Mouse (Mus musculus): ENCODE measurements at regions not wholly inside any gene's neighbourhood (a gene's known extent, or its start where the extent isn't known, plus 50 kb on each side); places are given as distances from the start of the nearest gene placed in this dataset.

GRCm38 (mm10) chr12:73471966-73472365, 74.2 kb downstream of the Tmem30b start:
- Histone ChIP-seq H3K27me3 (ENCODE audit: control insufficient read depth, insufficient read depth, insufficient read length) (no peaks in the 10 kb centered on the region), H3K4me3 (ENCODE audit: insufficient read depth, poor library complexity, severe bottlenecking) (no peak overlapping the region), H3K79me3 (ENCODE audit: low read depth) (no peaks in the 10 kb centered on the region), H3K79me2 (ENCODE audit: control insufficient read depth, insufficient read depth) (no peaks in the 10 kb centered on the region), H3K36me3 (ENCODE audit: control insufficient read depth, insufficient read depth) (no peaks in the 10 kb centered on the region), H3ac (ENCODE audit: control insufficient read depth, insufficient read length, low read depth) (no peak overlapping the region)
- TF ChIP-seq MYOG (IDR thresholded peaks at IDR 0.05; ENCODE audit: control insufficient read depth, extremely low read depth, insufficient read length) (no peak), MAX (IDR thresholded peaks at IDR 0.05) (no peak), CEBPB (IDR thresholded peaks at IDR 0.05; ENCODE audit: low read depth) (no peak), MYOD1 (IDR thresholded peaks at IDR 0.05; ENCODE audit: control insufficient read depth, insufficient read length, low read depth) (no peak), CTCF (IDR thresholded peaks at IDR 0.05; ENCODE audit: control insufficient read depth, insufficient read depth, insufficient read length) (no peak), USF1 (IDR thresholded peaks at IDR 0.05; ENCODE audit: low read depth) (no peak), FOSL1 (IDR thresholded peaks at IDR 0.05; ENCODE audit: insufficient read depth, low read length, poor library complexity, severe bottlenecking) (no peak)

GRCm38 (mm10) chr12:73466484-73466883, 79.7 kb downstream of the Tmem30b start:
- TF ChIP-seq MYOG (IDR thresholded peaks at IDR 0.05; ENCODE audit: control insufficient read depth, extremely low read depth, insufficient read length) = no peak
- TF ChIP-seq USF1 (IDR thresholded peaks at IDR 0.05; ENCODE audit: low read depth) = no peak
- no peak for TF ChIP-seq CTCF (IDR thresholded peaks at IDR 0.05; ENCODE audit: control insufficient read depth, insufficient read depth, insufficient read length)
- TF ChIP-seq FOSL1 (IDR thresholded peaks at IDR 0.05; ENCODE audit: insufficient read depth, low read length, poor library complexity, severe bottlenecking) = no peak
- TF ChIP-seq CEBPB (IDR thresholded peaks at IDR 0.05; ENCODE audit: low read depth) = no peak
- no peak for TF ChIP-seq MAX (IDR thresholded peaks at IDR 0.05)
- TF ChIP-seq MYOD1 (IDR thresholded peaks at IDR 0.05; ENCODE audit: control insufficient read depth, insufficient read length, low read depth) = no peak
- Histone ChIP-seq H3K4me3 (ENCODE audit: insufficient read depth, poor library complexity, severe bottlenecking) (no peak overlapping the region), H3ac (ENCODE audit: control insufficient read depth, insufficient read length, low read depth) (no peak overlapping the region), H3K79me2 (ENCODE audit: control insufficient read depth, insufficient read depth) (no peaks in the 10 kb centered on the region), H3K27me3 (ENCODE audit: control insufficient read depth, insufficient read depth, insufficient read length) (no peaks in the 10 kb centered on the region), H3K36me3 (ENCODE audit: control insufficient read depth, insufficient read depth) (no peaks in the 10 kb centered on the region), H3K79me3 (ENCODE audit: low read depth) (no peaks in the 10 kb centered on the region)

- TF ChIP-seq FOSL1 (IDR thresholded peaks at IDR 0.05; ENCODE audit: insufficient read depth, low read length, poor library complexity, severe bottlenecking) (no peak), USF1 (IDR thresholded peaks at IDR 0.05; ENCODE audit: low read depth) (no peak), MYOD1 (IDR thresholded peaks at IDR 0.05; ENCODE audit: control insufficient read depth, insufficient read length, low read depth) (no peak), MYOG (IDR thresholded peaks at IDR 0.05; ENCODE audit: control insufficient read depth, extremely low read depth, insufficient read length) (no peak), CEBPB (IDR thresholded peaks at IDR 0.05; ENCODE audit: low read depth) (no peak), MAX (IDR thresholded peaks at IDR 0.05) (no peak), CTCF (IDR thresholded peaks at IDR 0.05; ENCODE audit: control insufficient read depth, insufficient read depth, insufficient read length) (no peak)
- Histone ChIP-seq H3K4me3 (ENCODE audit: insufficient read depth, poor library complexity, severe bottlenecking) (no peak overlapping the region), H3K79me2 (ENCODE audit: control insufficient read depth, insufficient read depth) (no peaks in the 10 kb centered on the region), H3K79me3 (ENCODE audit: low read depth) (no peaks in the 10 kb centered on the region), H3ac (ENCODE audit: control insufficient read depth, insufficient read length, low read depth) (no peak overlapping the region), H3K36me3 (ENCODE audit: control insufficient read depth, insufficient read depth) (no peaks in the 10 kb centered on the region), H3K27me3 (ENCODE audit: control insufficient read depth, insufficient read depth, insufficient read length) (no peaks in the 10 kb centered on the region)
These were observed 80.2 kb downstream of the Tmem30b start for GRCm38 (mm10) chr12:73465975-73466374.

- Histone ChIP-seq H3K79me3 (ENCODE audit: low read depth) (no peaks in the 10 kb centered on the region), H3ac (ENCODE audit: control insufficient read depth, insufficient read length, low read depth) (no peak overlapping the region), H3K79me2 (ENCODE audit: control insufficient read depth, insufficient read depth) (no peaks in the 10 kb centered on the region), H3K4me3 (ENCODE audit: insufficient read depth, poor library complexity, severe bottlenecking) (no peak overlapping the region), H3K36me3 (ENCODE audit: control insufficient read depth, insufficient read depth) (no peaks in the 10 kb centered on the region), H3K27me3 (ENCODE audit: control insufficient read depth, insufficient read depth, insufficient read length) (no peaks in the 10 kb centered on the region)
- TF ChIP-seq MYOG (IDR thresholded peaks at IDR 0.05; ENCODE audit: control insufficient read depth, extremely low read depth, insufficient read length) (no peak), MYOD1 (IDR thresholded peaks at IDR 0.05; ENCODE audit: control insufficient read depth, insufficient read length, low read depth) (no peak), FOSL1 (IDR thresholded peaks at IDR 0.05; ENCODE audit: insufficient read depth, low read length, poor library complexity, severe bottlenecking) (no peak), MAX (IDR thresholded peaks at IDR 0.05) (no peak), USF1 (IDR thresholded peaks at IDR 0.05; ENCODE audit: low read depth) (no peak), CEBPB (IDR thresholded peaks at IDR 0.05; ENCODE audit: low read depth) (no peak), CTCF (IDR thresholded peaks at IDR 0.05; ENCODE audit: control insufficient read depth, insufficient read depth, insufficient read length) (no peak)
These were observed 81.9 kb downstream of the Tmem30b start for GRCm38 (mm10) chr12:73464311-73464710.

GRCm38 (mm10) chr12:73462091-73462490, 84.1 kb downstream of the Tmem30b start:
- H3ac ChIP-seq (ENCODE audit: control insufficient read depth, insufficient read length, low read depth) = no peak overlapping the region
- TF ChIP-seq CTCF (IDR thresholded peaks at IDR 0.05; ENCODE audit: control insufficient read depth, insufficient read depth, insufficient read length) (no peak), MYOD1 (IDR thresholded peaks at IDR 0.05; ENCODE audit: control insufficient read depth, insufficient read length, low read depth) (peak; percentile 11)
- no peaks in the 10 kb centered on the region for H3K27me3 ChIP-seq (ENCODE audit: control insufficient read depth, insufficient read depth, insufficient read length)
- H3K36me3 ChIP-seq (ENCODE audit: control insufficient read depth, insufficient read depth) = no peaks in the 10 kb centered on the region
- H3K79me3 ChIP-seq (ENCODE audit: low read depth) = no peaks in the 10 kb centered on the region
- no peak overlapping the region for H3K4me3 ChIP-seq (ENCODE audit: insufficient read depth, poor library complexity, severe bottlenecking)
- no peaks in the 10 kb centered on the region for H3K79me2 ChIP-seq (ENCODE audit: control insufficient read depth, insufficient read depth)

GRCm38 (mm10) chr12:73460291-73460761, 85.9 kb downstream of the Tmem30b start:
- no peaks in the 10 kb centered on the region for H3K79me2 ChIP-seq (ENCODE audit: control insufficient read depth, insufficient read depth)
- TF ChIP-seq MYOD1 (IDR thresholded peaks at IDR 0.05; ENCODE audit: control insufficient read depth, insufficient read length, low read depth) = no peak
- no peak for TF ChIP-seq MYOG (IDR thresholded peaks at IDR 0.05; ENCODE audit: control insufficient read depth, extremely low read depth, insufficient read length)
- TF ChIP-seq FOSL1 (IDR thresholded peaks at IDR 0.05; ENCODE audit: insufficient read depth, low read length, poor library complexity, severe bottlenecking) = no peak
- TF ChIP-seq CEBPB (IDR thresholded peaks at IDR 0.05; ENCODE audit: low read depth) = no peak
- no peak for TF ChIP-seq CTCF (IDR thresholded peaks at IDR 0.05; ENCODE audit: control insufficient read depth, insufficient read depth, insufficient read length)
- TF ChIP-seq USF1 (IDR thresholded peaks at IDR 0.05; ENCODE audit: low read depth) = no peak
- no peak for TF ChIP-seq MAX (IDR thresholded peaks at IDR 0.05)
- H3K36me3 ChIP-seq (ENCODE audit: control insufficient read depth, insufficient read depth) = no peaks in the 10 kb centered on the region
- no peaks in the 10 kb centered on the region for H3K79me3 ChIP-seq (ENCODE audit: low read depth)
- no peaks in the 10 kb centered on the region for H3K27me3 ChIP-seq (ENCODE audit: control insufficient read depth, insufficient read depth, insufficient read length)
- no peak overlapping the region for H3K4me3 ChIP-seq (ENCODE audit: insufficient read depth, poor library complexity, severe bottlenecking)
- no peak overlapping the region for H3ac ChIP-seq (ENCODE audit: control insufficient read depth, insufficient read length, low read depth)

Data from C2C12 (cell line).